Mouse (Mus musculus): ENCODE results near the gene Krt6a. TPM values are rescaled to one million over a fixed set of nuclear protein-coding genes. Genes with fewer than 3 reads are reported as not detected.
"Not testable (repeated sequence)": the region's sequence is repeated elsewhere in the genome, so short reads cannot be mapped to it uniquely, and the experiment has no call there.

Gene Krt6a
- polyA plus RNA-seq, 1 experiment from 2014 or later = not detected

DNA sequence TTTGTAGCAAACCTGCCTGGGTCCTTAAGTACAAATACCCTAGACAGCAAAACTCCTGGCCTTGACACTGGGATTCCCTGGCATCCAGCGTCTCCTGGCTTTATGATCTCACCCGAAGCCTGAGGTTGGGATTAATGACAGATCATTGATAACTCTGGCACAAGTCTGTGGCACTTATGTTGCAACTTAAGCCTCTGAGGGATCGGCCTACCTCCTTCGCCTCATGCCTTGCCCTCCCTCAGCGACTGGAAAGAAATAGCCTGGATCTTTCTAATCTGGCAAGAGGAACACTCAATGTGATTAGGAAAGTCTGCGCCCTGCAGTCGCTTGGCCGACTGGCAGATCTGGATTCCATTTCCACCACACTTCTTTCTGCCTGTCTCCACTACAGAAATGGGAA lies 5.8 kb upstream of the Krt6a start:
- Histone ChIP-seq H3K9me3 (no peaks in the 10 kb centered on the region), H3K4me2 (no peak overlapping the region), H3K9ac (no peak overlapping the region), H3K27ac (no peak overlapping the region), H3K4me1 (no peaks in the 10 kb centered on the region), H3K27me3 (no peaks in the 10 kb centered on the region), H3K4me3 (replicated peaks) (no peak overlapping the region), H3K36me3 (replicated peaks) (no peaks in the 10 kb centered on the region)
- no peak for ATAC-seq (ENCODE audit: low FRiP score)
- 74% methylated on average over 8 of the region's 8 CpGs for WGBS

DNA sequence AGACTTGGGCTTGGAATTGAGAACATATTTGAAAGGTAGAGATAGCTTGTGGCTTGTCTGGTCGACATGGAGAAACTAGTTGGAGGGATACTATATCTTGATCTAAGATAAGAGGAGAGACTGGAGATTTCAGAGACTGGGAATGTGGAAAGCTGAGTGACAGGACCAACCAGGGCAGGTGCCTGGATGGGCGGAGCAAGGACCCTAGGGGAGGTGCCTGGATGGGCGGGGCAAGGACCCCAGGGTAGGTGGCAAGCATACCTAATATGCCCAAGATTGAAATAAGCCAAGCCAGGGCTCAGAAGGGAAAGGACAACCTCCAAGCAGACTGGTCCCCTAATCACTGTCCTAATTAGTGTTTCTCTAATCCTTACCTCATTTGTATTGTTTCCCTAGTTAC lies 5.1 kb upstream of the Krt6a start:
- Histone ChIP-seq H3K4me3 (replicated peaks) (no peak overlapping the region), H3K27ac (no peak overlapping the region), H3K36me3 (replicated peaks) (no peaks in the 10 kb centered on the region), H3K4me2 (no peak overlapping the region), H3K9me3 (no peaks in the 10 kb centered on the region), H3K9ac (no peak overlapping the region), H3K27me3 (no peaks in the 10 kb centered on the region), H3K4me1 (no peaks in the 10 kb centered on the region)
- WGBS = 61% methylated on average over 3 of the region's 3 CpGs
- no peak for ATAC-seq (ENCODE audit: low FRiP score)

DNA sequence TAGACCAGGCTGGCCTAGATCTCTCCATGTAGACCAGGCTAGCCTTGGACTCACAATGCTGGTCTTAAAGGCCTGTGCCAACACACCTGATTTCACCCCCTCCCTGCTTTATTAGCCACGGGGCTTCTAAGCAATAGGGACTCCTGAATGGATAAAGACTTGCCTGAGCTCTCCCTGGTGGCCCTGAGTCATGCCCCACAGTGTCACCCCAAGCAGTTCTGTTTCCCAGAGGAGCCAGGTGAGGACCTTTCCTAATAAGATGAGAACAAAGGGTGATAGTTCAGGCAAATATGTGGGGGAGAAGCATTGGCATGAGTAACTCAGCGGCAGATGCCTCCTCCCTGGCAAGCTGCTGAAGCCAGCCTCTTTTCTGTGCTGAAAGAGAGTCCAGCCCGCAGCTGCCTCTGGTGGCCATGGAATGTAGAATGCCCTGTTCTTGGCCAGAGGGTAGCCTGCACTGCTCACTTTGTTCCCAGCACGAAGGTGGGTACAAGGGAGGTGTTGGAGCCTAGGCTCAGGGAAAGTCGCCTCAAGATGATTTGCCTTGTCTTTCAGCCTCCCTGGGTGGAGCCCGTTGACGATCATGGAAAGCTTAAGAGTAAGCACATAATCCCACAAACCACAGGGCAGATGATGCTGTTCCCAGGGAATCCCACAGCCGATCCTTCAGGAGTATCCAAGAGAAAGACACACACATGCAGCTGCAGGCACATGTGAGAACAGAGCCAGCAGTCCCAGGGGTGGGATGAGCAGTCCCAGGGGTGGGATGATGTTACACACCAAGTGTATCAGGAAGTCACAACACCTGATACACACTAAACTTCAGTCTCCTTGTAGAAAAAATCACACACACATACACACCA lies 3.5 kb upstream of the Krt6a start:
- Histone ChIP-seq H3K4me2 (no peak overlapping the region), H3K4me1 (no peaks in the 10 kb centered on the region), H3K4me3 (replicated peaks) (no peak overlapping the region), H3K36me3 (replicated peaks) (no peaks in the 10 kb centered on the region), H3K27ac (no peak overlapping the region), H3K27me3 (no peaks in the 10 kb centered on the region), H3K9ac (no peak overlapping the region), H3K9me3 (no peaks in the 10 kb centered on the region)
- 71% methylated on average over 8 of the region's 8 CpGs for WGBS
- no peak for ATAC-seq (ENCODE audit: low FRiP score)

DNA sequence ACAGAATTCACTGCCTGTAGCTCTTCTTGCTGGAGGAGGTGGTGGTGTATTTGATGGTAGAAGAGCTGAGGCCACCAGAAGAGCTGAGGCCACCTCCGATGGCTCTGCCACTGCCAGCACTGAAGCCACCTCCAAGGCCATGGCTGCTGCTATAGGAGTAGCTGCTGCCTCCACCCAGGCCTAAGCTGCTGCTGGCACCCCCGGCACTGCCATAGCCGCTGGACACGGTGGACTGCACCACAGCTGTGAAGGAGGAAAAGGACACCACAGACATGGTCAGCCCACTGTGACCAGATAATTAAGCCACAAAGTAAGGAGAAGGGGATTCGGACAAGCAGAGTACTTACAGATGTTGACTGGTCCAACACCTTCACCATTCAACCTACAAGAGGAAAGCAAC lies 3.6 kb downstream of the Krt6a start:
- H3K27me3 ChIP-seq; H3K9ac ChIP-seq; H3K36me3 ChIP-seq (replicated peaks); H3K4me3 ChIP-seq (replicated peaks); H3K4me2 ChIP-seq; H3K27ac ChIP-seq; H3K4me1 ChIP-seq; ATAC-seq (ENCODE audit: low FRiP score); H3K9me3 ChIP-seq: not testable (repeated sequence)
- WGBS = 92% methylated on average over 5 of the region's 5 CpGs

DNA sequence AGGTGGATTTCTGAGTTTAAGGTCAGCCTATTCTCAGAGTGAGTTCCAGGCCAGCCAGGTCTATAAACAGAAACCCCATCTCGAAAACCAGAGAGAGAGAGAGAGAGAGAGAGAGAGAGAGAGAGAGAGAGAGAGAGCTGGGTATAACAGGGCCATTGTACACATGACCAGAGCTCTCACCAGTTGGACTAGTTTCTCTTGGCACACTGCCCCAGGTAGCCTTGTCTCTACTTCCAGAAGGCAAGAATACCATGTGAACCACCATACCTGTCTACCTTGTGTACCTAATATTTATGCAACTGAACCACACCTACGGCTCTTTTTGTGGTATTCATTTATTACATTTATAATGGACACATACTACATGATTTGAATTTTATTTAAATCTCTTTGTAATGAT lies 5.9 kb downstream of the Krt6a start:
- WGBS = 78% methylated on average over 2 of the region's 2 CpGs
- no peak for ATAC-seq (ENCODE audit: low FRiP score)
- H3K27ac ChIP-seq = no peak overlapping the region
- H3K9me3 ChIP-seq = no peaks in the 10 kb centered on the region
- H3K4me2 ChIP-seq = no peak overlapping the region
- H3K4me3 ChIP-seq (replicated peaks) = no peak overlapping the region
- H3K4me1 ChIP-seq = no peaks in the 10 kb centered on the region
- H3K27me3 ChIP-seq = no peaks in the 10 kb centered on the region
- H3K36me3 ChIP-seq (replicated peaks) = no peaks in the 10 kb centered on the region
- H3K9ac ChIP-seq = no peak overlapping the region

DNA sequence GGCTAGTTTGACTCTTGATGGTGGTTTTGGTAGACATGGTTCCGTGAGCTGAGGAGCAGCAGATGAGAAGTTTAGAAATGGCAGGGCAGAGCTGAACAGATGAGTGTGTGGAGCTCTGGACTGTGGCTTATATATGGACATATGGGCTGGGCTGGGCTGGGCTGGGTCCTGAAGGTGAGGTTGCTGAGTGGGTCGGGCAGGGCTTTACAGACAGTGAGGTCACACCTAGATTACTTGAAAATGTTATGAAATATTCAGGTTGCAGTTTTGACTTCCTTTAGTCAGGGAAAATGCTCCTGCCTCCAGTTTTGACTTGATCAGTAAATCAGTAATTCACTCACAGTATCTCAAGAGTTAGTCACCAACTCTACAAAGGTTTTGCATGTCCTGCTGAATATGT lies 13.9 kb downstream of the Krt6a start, which contains the start of gene Krt6b:
TSS of gene Krt6b (minus strand) at position 101 of the 400 bp plus-strand sequence.
- no peaks in the 10 kb centered on the region for H3K9me3 ChIP-seq
- H3K4me2 ChIP-seq = no peak within 1 kb of the TSS
- H3K27ac ChIP-seq = no peak within 1 kb of the TSS
- H3K9ac ChIP-seq = no peak within 1 kb of the TSS
- H3K36me3 ChIP-seq (replicated peaks) = no peaks in the 10 kb centered on the region
- no peak within 1 kb of the TSS for H3K4me3 ChIP-seq (replicated peaks)
- H3K4me1 ChIP-seq = no peaks in the 10 kb centered on the region
- H3K27me3 ChIP-seq = no peaks in the 10 kb centered on the region
- ATAC-seq (ENCODE audit: low FRiP score) = no peak
- 95% methylated on average over 2 of the region's 2 CpGs for WGBS

DNA sequence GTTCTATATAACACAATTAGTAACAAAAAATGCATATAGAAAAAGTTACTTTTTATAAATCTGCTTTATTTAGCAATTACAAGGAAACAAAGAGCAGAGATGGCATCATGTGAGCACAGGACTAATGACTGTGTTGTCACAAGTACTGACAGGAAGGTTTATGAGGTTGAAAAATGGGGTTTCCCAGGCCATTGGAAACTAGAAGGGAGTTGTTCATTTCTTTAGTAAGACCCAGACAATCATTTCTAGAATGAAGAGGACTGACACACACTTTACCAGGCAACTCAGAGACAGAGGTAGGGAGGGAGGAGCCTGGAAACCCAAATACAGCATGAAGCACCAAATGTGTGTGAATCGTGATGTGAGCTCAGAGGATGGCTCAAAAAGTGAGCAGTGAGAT lies 18.1 kb downstream of the Krt6a start:
- Histone ChIP-seq H3K27me3 (no peaks in the 10 kb centered on the region), H3K36me3 (replicated peaks) (no peaks in the 10 kb centered on the region), H3K4me2 (no peak overlapping the region), H3K4me1 (no peaks in the 10 kb centered on the region), H3K9ac (no peak overlapping the region), H3K9me3 (no peaks in the 10 kb centered on the region), H3K27ac (no peak overlapping the region), H3K4me3 (replicated peaks) (no peak overlapping the region)
- WGBS = 88% methylated on average over 1 of the region's 1 CpGs
- no peak for ATAC-seq (ENCODE audit: low FRiP score)

DNA sequence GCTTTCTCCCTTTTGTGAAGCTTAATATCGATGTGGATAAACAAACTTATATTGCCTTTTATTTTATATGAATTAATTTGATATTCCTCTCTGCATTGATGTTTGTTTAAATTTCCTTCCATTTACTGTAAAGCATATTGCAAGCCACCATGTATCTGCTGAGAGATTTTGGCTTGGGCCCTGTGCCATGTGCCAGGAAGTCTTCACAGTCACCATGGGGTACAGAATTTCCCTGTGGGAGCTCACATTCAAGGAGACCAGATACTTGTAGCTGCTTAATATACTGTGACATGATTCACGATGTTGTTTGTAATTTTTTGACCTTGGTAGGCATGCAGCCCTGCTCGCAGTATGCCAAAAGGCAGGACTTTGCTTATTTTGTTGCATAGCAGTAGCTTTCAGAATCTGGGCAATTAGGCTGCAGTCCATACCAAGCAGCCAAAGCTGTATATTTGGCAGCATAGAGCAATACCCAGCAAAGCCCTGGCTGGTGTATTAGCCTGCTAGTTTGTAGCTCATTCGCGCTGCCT lies 41.3 kb downstream of the Krt6a start:
- Histone ChIP-seq H3K27ac (no peak overlapping the region), H3K4me2 (no peak overlapping the region), H3K36me3 (replicated peaks) (no peaks in the 10 kb centered on the region), H3K4me1 (no peaks in the 10 kb centered on the region), H3K27me3 (no peaks in the 10 kb centered on the region), H3K9ac (no peak overlapping the region), H3K9me3 (no peaks in the 10 kb centered on the region), H3K4me3 (replicated peaks) (no peak overlapping the region)
- WGBS = 89% methylated on average over 5 of the region's 5 CpGs
- no peak for ATAC-seq (ENCODE audit: low FRiP score)

DNA sequence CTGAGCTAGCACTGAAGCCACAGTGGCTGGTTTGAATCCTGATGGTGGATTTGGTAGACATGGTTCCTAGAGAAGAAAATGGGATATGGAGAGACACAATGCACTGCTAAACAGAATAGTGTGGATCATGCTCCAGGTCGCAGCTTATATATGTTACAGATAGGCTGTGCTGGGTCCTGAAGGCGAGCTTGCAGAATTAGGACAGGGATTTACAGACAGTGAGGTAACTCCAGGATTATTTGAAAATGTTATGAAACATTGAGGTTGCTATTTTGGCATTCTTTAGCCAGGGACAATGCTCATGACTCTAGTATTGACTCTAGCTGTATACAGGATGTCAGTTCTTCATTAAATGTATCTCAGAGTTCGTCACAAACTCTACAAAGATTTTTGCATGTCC lies 46.8 kb downstream of the Krt6a start, which contains the start of gene Gm5478:
TSS of gene Gm5478 (minus strand) at position 101 of the 400 bp plus-strand sequence.
- WGBS = 78% methylated on average over 3 of the region's 3 CpGs

More for the DNA sequence above, 46.8 kb downstream of the Krt6a start, which contains the start of gene Gm5478:
- H3K4me1 ChIP-seq = no peaks in the 10 kb centered on the region
- no peak within 1 kb of the TSS for H3K9ac ChIP-seq
- H3K36me3 ChIP-seq (replicated peaks) = no peaks in the 10 kb centered on the region
- H3K27ac ChIP-seq = no peak within 1 kb of the TSS
- no peaks in the 10 kb centered on the region for H3K27me3 ChIP-seq
- no peaks in the 10 kb centered on the region for H3K9me3 ChIP-seq
- no peak for ATAC-seq (ENCODE audit: low FRiP score)
- H3K4me2 ChIP-seq = no peak within 1 kb of the TSS
- H3K4me3 ChIP-seq (replicated peaks) = no peak within 1 kb of the TSS

Small RNA genes lying within 50 kb of the gene (microRNA-seq; reads per million reads assigned to microRNA genes)
- gene Gm44323 (not detected), gene Gm44342 (not detected), gene Gm44383 (not detected), gene Gm44479 (not detected)

Other genes starting within 250 kb of the Krt6a start
- gene Krt88, start 246.6 kb downstream of the Krt6a start, polyA plus RNA-seq (2016; fragmentation: Nextera tagmentation; extraction: Ambion mirVana) = not detected in 2 replicates
- gene Krt81, start 230.6 kb downstream of the Krt6a start, polyA plus RNA-seq (2016; fragmentation: Nextera tagmentation; extraction: Ambion mirVana) = not detected in 2 replicates
- not detected in 2 replicates for gene Krt86, start 220.8 kb downstream of the Krt6a start, polyA plus RNA-seq (2016; fragmentation: Nextera tagmentation; extraction: Ambion mirVana)
- not detected in 2 replicates for gene Krt83, start 202.8 kb downstream of the Krt6a start, polyA plus RNA-seq (2016; fragmentation: Nextera tagmentation; extraction: Ambion mirVana)
- not detected in 2 replicates for gene Gm49425, start 177.0 kb downstream of the Krt6a start, polyA plus RNA-seq (2016; fragmentation: Nextera tagmentation; extraction: Ambion mirVana)
- not detected in 2 replicates for gene Krt84, start 161.5 kb downstream of the Krt6a start, polyA plus RNA-seq (2016; fragmentation: Nextera tagmentation; extraction: Ambion mirVana)
- gene Krt82, start 143.6 kb downstream of the Krt6a start, polyA plus RNA-seq (2016; fragmentation: Nextera tagmentation; extraction: Ambion mirVana) = not detected in 2 replicates
- 0.11 and 0.22 TPM in 2 replicates for gene Krt90, start 131.4 kb downstream of the Krt6a start, polyA plus RNA-seq (2016; fragmentation: Nextera tagmentation; extraction: Ambion mirVana)
- gene Krt75, start 120.4 kb downstream of the Krt6a start, polyA plus RNA-seq (2016; fragmentation: Nextera tagmentation; extraction: Ambion mirVana) = 0.09 and 0.12 TPM in 2 replicates
- gene Gm5414, start 66.1 kb downstream of the Krt6a start, polyA plus RNA-seq (2016; fragmentation: Nextera tagmentation; extraction: Ambion mirVana) = not detected in 2 replicates
- not detected in 2 replicates for gene Gm5478, start 46.9 kb downstream of the Krt6a start, polyA plus RNA-seq (2016; fragmentation: Nextera tagmentation; extraction: Ambion mirVana)
- not detected in 2 replicates for gene Krt6b, start 14.0 kb downstream of the Krt6a start, polyA plus RNA-seq (2016; fragmentation: Nextera tagmentation; extraction: Ambion mirVana)
- gene Krt5, start 18.6 kb upstream of the Krt6a start, polyA plus RNA-seq (2016; fragmentation: Nextera tagmentation; extraction: Ambion mirVana) = 3.7 and 6.3 TPM in 2 replicates
- not detected in 2 replicates for gene Krt71, start 48.8 kb upstream of the Krt6a start, polyA plus RNA-seq (2016; fragmentation: Nextera tagmentation; extraction: Ambion mirVana)
- not detected in 2 replicates for gene Krt72, start 92.2 kb upstream of the Krt6a start, polyA plus RNA-seq (2016; fragmentation: Nextera tagmentation; extraction: Ambion mirVana)
- 0.19 and 0.41 TPM in 2 replicates for gene Krt73, start 108.0 kb upstream of the Krt6a start, polyA plus RNA-seq (2016; fragmentation: Nextera tagmentation; extraction: Ambion mirVana)
- not detected in 2 replicates for gene Krt2, start 123.9 kb upstream of the Krt6a start, polyA plus RNA-seq (2016; fragmentation: Nextera tagmentation; extraction: Ambion mirVana)
- gene Krt1, start 156.5 kb upstream of the Krt6a start, polyA plus RNA-seq (2016; fragmentation: Nextera tagmentation; extraction: Ambion mirVana) = 4.0 and 4.5 TPM in 2 replicates
- gene Krt77, start 175.4 kb upstream of the Krt6a start, polyA plus RNA-seq (2016; fragmentation: Nextera tagmentation; extraction: Ambion mirVana) = not detected in 2 replicates
- gene Krt76, start 198.6 kb upstream of the Krt6a start, polyA plus RNA-seq (2016; fragmentation: Nextera tagmentation; extraction: Ambion mirVana) = not detected in 2 replicates
- not detected in 2 replicates for gene Krt4, start 230.4 kb upstream of the Krt6a start, polyA plus RNA-seq (2016; fragmentation: Nextera tagmentation; extraction: Ambion mirVana)
- gene Krt79, start 246.0 kb upstream of the Krt6a start, polyA plus RNA-seq (2016; fragmentation: Nextera tagmentation; extraction: Ambion mirVana) = 0.08 and 0.15 TPM in 2 replicates